Mouse (Mus musculus) left cerebral cortex, postnatal 36 days (tissue): Measurements from ENCODE around the gene Otop1. TPM values are rescaled to one million over a fixed set of nuclear protein-coding genes. Genes with fewer than 3 reads are reported as not detected.

Experiments used
- DNase-seq, 2 experiments: peaks; one replicate each; pipeline ENCODE4 v3.0.0; 2021 to 2022; ENCODE audit warnings: low spot score in 2 of 2, mixed read lengths in 1 of 2
- intact Hi-C: fragments of 180-260 bp; cut with DNase I; formaldehyde crosslinking; loops from one replicate; pipeline ENCODE4 v1.15.1; 2025
- total RNA-seq, 2 experiments: library from RNA; stranded (reverse); gene quantifications; 2 replicates each; pipeline ENCODE4 v1.2.3; 2021

The Otop1 gene
- total RNA-seq, 2 experiments from 2014 or later = not detected

DNA sequence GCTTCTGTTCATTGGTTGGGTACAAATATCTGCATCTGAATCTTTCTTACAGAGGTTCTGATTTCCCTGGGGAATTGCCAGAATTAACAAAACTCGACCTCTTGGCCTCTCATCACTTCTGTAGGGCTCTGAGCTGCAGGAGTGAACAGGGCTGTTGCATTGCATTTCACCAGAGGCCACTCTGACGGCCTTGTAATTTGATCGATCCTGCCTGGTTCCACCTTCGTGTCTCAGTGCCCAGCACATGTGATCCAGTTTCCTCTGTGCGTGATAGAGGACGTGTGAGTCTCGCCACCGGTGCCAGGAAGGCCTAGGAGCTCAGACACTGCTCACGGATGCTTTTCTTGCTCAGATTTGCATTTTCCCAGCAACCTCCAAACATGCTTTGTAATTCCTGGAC is 10.0 kb downstream of the Otop1 start:
- no peak for DNase-seq
- intact Hi-C loops = no loop called here

DNA sequence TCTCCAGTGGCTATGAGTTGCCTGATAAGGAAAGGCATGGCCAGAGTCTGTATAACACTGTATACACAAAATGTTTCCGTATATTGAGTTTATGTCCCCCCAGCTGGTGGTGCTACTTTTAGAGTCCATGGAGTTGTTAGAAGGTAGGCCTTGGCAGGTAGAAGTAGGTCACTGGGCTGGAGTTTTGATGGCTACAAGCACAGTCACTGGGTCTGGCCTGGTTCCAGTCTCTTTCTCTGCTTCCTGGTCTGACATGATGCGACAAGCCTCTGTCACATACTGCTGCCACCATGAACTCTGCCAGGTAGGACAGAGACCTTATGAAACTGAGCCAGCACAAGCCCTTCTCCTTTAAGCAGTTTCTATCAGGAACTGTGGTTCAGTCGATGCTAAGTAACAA is 12.7 kb downstream of the Otop1 start:
- intact Hi-C loops = no loop called here
- no peak for DNase-seq

GRCm38 (mm10) chr5:38301761-38302411 is 26.1 kb downstream of the Otop1 start:
- intact Hi-C loops = no loop called here
- DNase-seq = no peak

DNA sequence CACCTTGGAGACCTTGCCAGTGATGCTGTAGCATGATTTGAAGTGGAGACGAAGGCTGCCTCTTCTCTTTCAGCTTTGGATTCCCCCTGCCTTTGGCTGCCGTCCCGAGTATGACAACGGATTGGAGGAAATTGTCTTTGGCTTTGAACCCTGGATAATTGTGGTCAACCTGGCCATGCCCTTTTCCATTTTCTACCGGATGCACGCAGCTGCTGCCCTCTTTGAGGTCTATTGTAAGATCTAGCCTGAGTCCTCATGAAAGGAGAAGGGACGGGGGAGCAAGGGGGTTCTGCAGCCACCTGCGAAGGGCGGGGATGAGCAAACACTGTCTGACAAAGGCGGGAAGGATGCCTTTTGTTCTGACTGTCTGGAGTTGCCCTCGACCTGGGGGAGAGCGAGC is 26.9 kb downstream of the Otop1 start:
- DNase-seq = no peak
- intact Hi-C loops = no loop called here

DNA sequence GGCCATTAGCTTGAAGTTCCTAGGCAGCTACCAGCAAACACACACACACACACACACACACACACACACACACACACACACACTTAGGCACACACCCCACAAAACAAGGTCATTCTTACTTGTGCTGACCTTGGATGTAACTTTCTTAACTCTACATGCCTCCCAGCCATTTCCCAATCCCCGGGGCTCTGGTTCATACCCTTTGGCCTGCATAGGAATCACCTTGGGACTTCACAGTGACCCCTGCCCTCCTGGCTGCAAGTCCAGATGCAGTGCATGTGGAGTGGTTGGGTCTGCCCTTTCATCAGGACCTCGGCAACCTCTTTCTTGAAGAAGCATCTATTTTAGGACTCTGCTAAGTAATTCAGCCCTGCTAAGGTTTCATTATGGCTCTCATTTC is 29.5 kb downstream of the Otop1 start:
- DNase-seq = no peak
- intact Hi-C loops = loop anchor here (5.0 kb wide), 2 partner anchors 212 to 327 kb away; no protein-coding TSS in a partner anchor

GRCm38 (mm10) chr5:38307255-38308101 is 31.7 kb downstream of the Otop1 start:
- peak; percentile 85 to 89 for DNase-seq
- intact Hi-C loops = loop anchor here (1.0 to 5.0 kb wide), 3 partner anchors 163 to 325 kb away; no protein-coding TSS in a partner anchor

- peak; percentile 41 to 56 for DNase-seq
- intact Hi-C loops = loop anchor here (5.0 kb wide), 2 partner anchors 208 to 323 kb away; no protein-coding TSS in a partner anchor
Observed at GRCm38 (mm10) chr5:38308873-38309272, 33.1 kb downstream of the Otop1 start.

GRCm38 (mm10) chr5:38309795-38310194 is 34.0 kb downstream of the Otop1 start:
- no peak for DNase-seq
- intact Hi-C loops = loop anchor here (5.0 kb wide), 2 partner anchors 208 to 323 kb away; no protein-coding TSS in a partner anchor

- peak in 1 of 2 experiments; percentile 14 for DNase-seq
- intact Hi-C loops = no loop called here
Observed at GRCm38 (mm10) chr5:38318966-38319786, 43.4 kb downstream of the Otop1 start, which contains the start of gene Drd5. Drd5 (plus strand) TSS chr5:38319367.

GRCm38 (mm10) chr5:38333381-38333780 is 57.6 kb downstream of the Otop1 start:
- DNase-seq = no peak
- intact Hi-C loops = no loop called here

- intact Hi-C loops = no loop called here
Observed at GRCm38 (mm10) chr5:38334582-38334981, 58.8 kb downstream of the Otop1 start.

GRCm38 (mm10) chr5:38343101-38343500 is 67.3 kb downstream of the Otop1 start:
- intact Hi-C loops = no loop called here
- DNase-seq = no peak

More at GRCm38 (mm10) chr5:38334582-38334981, 58.8 kb downstream of the Otop1 start:
- no peak for DNase-seq

DNA sequence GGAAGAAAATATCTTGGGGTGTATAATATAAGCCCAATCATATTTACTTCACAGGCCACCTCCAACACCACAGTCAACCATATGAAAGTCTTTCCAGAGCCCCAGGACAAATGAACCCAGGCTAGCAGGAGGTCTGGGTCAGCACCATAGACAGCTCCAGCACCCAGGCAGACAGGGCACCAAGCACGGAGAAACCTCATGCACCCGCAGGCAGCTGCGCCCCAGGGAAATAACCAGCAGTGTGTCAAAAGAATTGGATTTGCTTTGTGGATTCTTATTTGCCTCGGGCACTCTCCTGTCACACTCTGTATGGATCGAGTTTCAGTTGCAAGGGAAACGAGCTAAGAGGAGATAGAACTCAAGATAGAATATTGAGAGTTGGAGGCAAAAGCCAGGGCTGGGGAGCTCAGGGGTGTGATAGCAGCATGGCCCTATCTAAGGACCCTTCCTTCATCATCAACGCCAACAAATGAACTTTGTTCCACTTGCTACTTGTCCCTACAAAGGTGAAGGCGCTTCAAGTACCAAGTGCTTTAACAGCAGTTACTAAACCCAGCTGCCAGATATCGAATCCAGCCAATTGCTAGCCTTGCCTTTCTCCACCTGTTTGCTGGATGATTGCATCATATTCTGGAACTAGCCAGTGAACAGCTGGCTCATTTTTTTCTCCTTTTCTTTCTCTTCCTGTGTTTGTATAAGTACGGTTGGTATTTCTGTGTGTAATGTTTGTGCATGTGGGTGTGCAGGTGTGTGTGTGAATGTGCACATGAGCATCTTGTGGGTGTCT is 71.1 kb downstream of the Otop1 start:
- no peak for DNase-seq
- intact Hi-C loops = no loop called here

DNA sequence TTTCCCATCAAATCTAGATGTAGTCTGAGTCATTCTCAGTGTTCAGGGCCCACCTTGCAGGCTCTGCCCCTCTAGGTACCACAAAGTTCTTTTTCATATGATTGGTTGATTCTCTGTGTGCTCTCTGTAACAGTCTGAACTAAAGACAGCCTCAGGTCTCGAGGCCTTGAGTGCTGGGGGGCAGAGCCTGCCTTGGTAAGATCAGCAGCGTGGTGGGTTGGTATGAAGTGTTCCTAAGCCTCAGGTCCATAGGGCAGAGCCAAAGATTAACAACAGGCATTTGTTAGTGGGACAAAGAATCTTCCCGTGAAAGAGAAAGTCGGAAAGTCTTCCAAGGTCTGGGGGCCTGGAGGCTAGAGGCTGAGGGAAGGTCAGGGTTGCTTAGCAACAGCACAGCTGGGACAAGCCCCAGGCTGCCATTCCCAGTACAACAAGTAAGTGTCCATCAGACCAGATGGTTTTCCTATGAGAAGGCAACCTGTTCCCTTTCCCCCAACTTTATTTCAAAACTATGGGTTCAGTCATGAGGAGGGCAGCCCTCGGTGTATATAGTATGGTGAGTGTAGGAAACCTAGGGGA is 74.7 kb downstream of the Otop1 start:
- intact Hi-C loops = no loop called here
- no peak for DNase-seq

Other genes starting within 250 kb of the Otop1 start
- gene Stx18, start 237.2 kb upstream of the Otop1 start, total RNA-seq = 10 to 100 TPM; 32.5 to 41.2 TPM
- 100 to 1,000 TPM; 460 to 493 TPM for gene Nsg1, start 116.1 kb upstream of the Otop1 start, total RNA-seq
- 10 to 100 TPM; 15.5 to 21.4 TPM for gene Zbtb49, start 55.5 kb upstream of the Otop1 start, total RNA-seq
- 10 to 100 TPM in 1 of 2 experiments, 1 to 10 TPM in 1; 9.6 to 11.4 TPM for gene Lyar, start 55.5 kb upstream of the Otop1 start, total RNA-seq
- gene Tmem128, start 15.8 kb upstream of the Otop1 start, total RNA-seq = 10 to 100 TPM; 31.6 to 35.4 TPM
- gene Drd5, start 43.4 kb downstream of the Otop1 start, total RNA-seq = 1 to 10 TPM; 2.2 to 2.6 TPM
- under 1 TPM; 0.39 to 0.63 TPM for gene Slc2a9, start 227.2 kb downstream of the Otop1 start, total RNA-seq